Mouse (Mus musculus): ENCODE results near the gene St8sia1.
A peak's percentile ranks its signal among the peaks of the same experiment; 100 is the strongest.

Gene St8sia1

GRCm38 (mm10) chr6:142785343-142785742 lies 178.9 kb downstream of the St8sia1 start:
- DNase-seq: peak; percentile 80

GRCm38 (mm10) chr6:142781286-142781685 lies 183.0 kb downstream of the St8sia1 start:
- DNase-seq: no peak

GRCm38 (mm10) chr6:142780574-142781033 lies 183.6 kb downstream of the St8sia1 start:
- no peak for DNase-seq

- peak; percentile 35 for DNase-seq
Observed at GRCm38 (mm10) chr6:142779812-142780573, 184.3 kb downstream of the St8sia1 start.

- DNase-seq: peak; percentile 70
Observed at GRCm38 (mm10) chr6:142779045-142779811, 185.0 kb downstream of the St8sia1 start.

GRCm38 (mm10) chr6:142776935-142777334 lies 187.3 kb downstream of the St8sia1 start:
- DNase-seq: no peak

- no peak for DNase-seq
Observed at GRCm38 (mm10) chr6:142773566-142773965, 190.7 kb downstream of the St8sia1 start.

- no peak for DNase-seq
Observed at GRCm38 (mm10) chr6:142771643-142772042, 192.6 kb downstream of the St8sia1 start.

Measured in thymus, postnatal 4 days (tissue).